Mouse (Mus musculus) liver, adult 2 months (tissue): ENCODE measurements around the gene Elmod3.

Experiments
- CTCF ChIP-seq: fragments of 200-500 bp; IDR thresholded peaks from 2 replicates; pipeline ENCODE4 v1.5.1; 2011; ENCODE audit warnings: low read depth, low read length, control low read depth
- POLR2A ChIP-seq: fragments of 200-500 bp; IDR thresholded peaks from 2 replicates; pipeline ENCODE4 v1.6.1; 2011; ENCODE audit warnings: low read length, control low read depth; ENCODE audit not compliant: insufficient read depth; ENCODE audit errors: extremely low read depth

- peak; percentile 97 for TF ChIP-seq POLR2A
- TF ChIP-seq CTCF: no peak
Measured at GRCm38 (mm10) chr6:72616643-72617288, 18.6 kb upstream of the Elmod3 start, which contains the start of gene Tgoln1.
